9 mouse cellular contexts compared by ENCODE assay signal in the genomic region with DNA sequence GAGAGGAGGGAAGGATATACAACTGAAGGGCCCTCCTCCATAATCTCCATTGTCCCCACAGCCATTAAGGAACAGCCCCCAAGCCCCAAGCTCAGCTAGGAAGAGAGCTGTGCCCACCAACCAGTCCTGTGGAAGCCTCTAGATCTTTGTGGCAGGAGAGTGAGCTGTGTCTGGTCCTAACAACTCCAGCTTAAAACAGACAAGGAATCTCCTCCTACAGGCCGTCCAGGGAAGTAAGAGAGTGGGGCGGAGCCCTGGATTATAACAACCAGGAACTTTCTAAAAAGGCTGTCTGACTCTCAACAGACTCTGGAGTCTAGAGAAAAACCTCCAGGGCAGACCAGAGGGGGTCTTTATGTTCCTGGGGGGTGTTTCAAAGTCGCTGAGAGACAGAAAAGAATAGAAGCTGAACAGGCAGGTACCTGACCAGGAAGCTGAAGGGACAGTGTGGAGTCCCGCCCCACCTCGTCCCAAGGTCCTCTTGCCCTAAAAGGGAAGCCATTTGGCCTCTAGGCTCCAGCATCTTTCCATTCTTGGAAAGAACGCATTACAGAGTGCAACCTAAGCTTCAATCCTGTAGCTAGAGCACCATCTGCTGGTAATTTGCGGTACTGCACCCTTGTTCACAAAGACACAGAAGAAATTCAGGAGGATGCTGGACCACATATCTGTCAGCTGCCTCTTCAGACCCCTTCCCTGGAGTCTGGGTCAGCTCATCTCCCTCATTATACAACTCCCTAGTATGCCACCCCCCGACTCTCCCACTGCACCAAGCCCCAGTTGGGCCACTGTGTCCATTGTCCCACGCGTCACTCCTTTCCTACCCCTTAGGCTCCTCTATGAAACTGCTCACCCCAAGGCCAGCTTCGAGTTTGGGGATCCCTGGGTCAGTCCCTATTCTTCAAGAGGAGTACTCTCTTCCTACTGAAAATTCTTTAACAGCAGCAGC. TPM values are rescaled to one million over a fixed set of nuclear protein-coding genes. Genes with fewer than 3 reads are reported as not detected.
DNase-seq lines count a peak whose midpoint lies in the region; ATAC-seq and TF ChIP-seq lines count a peak whose summit lies in the region.
"Had no signal": no experiment of that assay in that cellular context is flagged by ENCODE, and none has a peak within 500 bp of the region (broad histone marks: within the 10 kb centered on the region; RNA-seq: fewer than 3 reads in every experiment).

No protein-coding gene starts in this region.

- TF ChIP-seq POLR2A in MEL (IDR thresholded peaks at IDR 0.05; ENCODE audit: control insufficient read depth in 1 of 2, insufficient read depth in 1 of 2, low read depth in 1 of 2, low read length in 2 of 2, poor library complexity in 1 of 2) = no peak

- H3K79me2 ChIP-seq in MEL (ENCODE audit: control insufficient read depth, insufficient read depth, low read length, poor library complexity) = no peaks in the 10 kb centered on the region

- TF ChIP-seq CTCF in MEL (IDR thresholded peaks at IDR 0.05 in 2 of 3, conservative IDR thresholded peaks at IDR 0.05 in 1 of 3; ENCODE audit: control insufficient read depth in 1 of 3, insufficient read depth in 1 of 3, low read depth in 2 of 3, low read length in 3 of 3, poor library complexity in 1 of 3, severe bottlenecking in 1 of 3) = peak; percentile 74 to 96 (median 95)

- no peaks in the 10 kb centered on the region; a peak in 1 of 4 replicates for H3K27me3 ChIP-seq in MEL (ENCODE audit: control insufficient read depth in 1 of 2, insufficient read depth in 2 of 2, low read length in 2 of 2)
- H3K27me3 ChIP-seq in forebrain, embryonic 12.5 days = no peaks in the 10 kb centered on the region
- no peaks in the 10 kb centered on the region for H3K27me3 ChIP-seq in hindbrain, embryonic 13.5 days

- no peaks in the 10 kb centered on the region for H3K4me1 ChIP-seq in MEL (ENCODE audit: control insufficient read depth in 1 of 2, insufficient read depth in 2 of 2, low read length in 2 of 2)
- H3K4me1 ChIP-seq in forebrain, embryonic 12.5 days = 0 out of 2 replicates have a peak, but pooled peaks cover 12% of the 10 kb centered on the region
- peaks cover 3% of the 10 kb centered on the region; the same call in 1 of the 2 replicates for H3K4me1 ChIP-seq in hindbrain, embryonic 13.5 days (replicated peaks)
- H3K4me1 ChIP-seq: liver, embryonic 15.5 days had no signal

- TF ChIP-seq RAD21 in MEL (IDR thresholded peaks at IDR 0.05; ENCODE audit: low read depth, low read length) = peak; percentile 95

- H3K4me3 ChIP-seq in MEL (ENCODE audit: control insufficient read depth in 1 of 2, insufficient read depth in 1 of 2, low read depth in 2 of 2, low read length in 2 of 2) = no peak overlapping the region
- no peak overlapping the region for H3K4me3 ChIP-seq in forebrain, embryonic 12.5 days (replicated peaks)
- H3K4me3 ChIP-seq in hindbrain, embryonic 13.5 days = no peak overlapping the region
- H3K4me3 ChIP-seq: liver, embryonic 15.5 days had no signal

- no peaks in the 10 kb centered on the region for H3K36me3 ChIP-seq in MEL (ENCODE audit: control insufficient read depth in 1 of 2, insufficient read depth in 2 of 2, low read length in 2 of 2)
- H3K36me3 ChIP-seq in forebrain, embryonic 12.5 days (replicated peaks) = no peaks in the 10 kb centered on the region
- no peaks in the 10 kb centered on the region for H3K36me3 ChIP-seq in hindbrain, embryonic 13.5 days
- H3K36me3 ChIP-seq: liver, embryonic 15.5 days had no signal

- no peak overlapping the region for H3K27ac ChIP-seq in MEL (ENCODE audit: control insufficient read depth, low read depth, low read length)
- no peak overlapping the region for H3K27ac ChIP-seq in forebrain, embryonic 12.5 days
- no peak overlapping the region for H3K27ac ChIP-seq in hindbrain, embryonic 13.5 days
- H3K27ac ChIP-seq: liver, embryonic 15.5 days had no signal

- H3K4me2 ChIP-seq in forebrain, embryonic 12.5 days = no peak overlapping the region
- no peak overlapping the region for H3K4me2 ChIP-seq in hindbrain, embryonic 13.5 days
- H3K4me2 ChIP-seq: liver, embryonic 15.5 days had no signal

- peak; percentile 85 for DNase-seq in MEL (ENCODE audit: low read depth, low spot score)
- peak; percentile 67 for DNase-seq in c-Kit-negative CD71-positive TER-119-positive erythroid progenitor cells, embryonic 14.5 days (ENCODE audit: low read depth, low spot score)
- peak; percentile 94 to 96 for DNase-seq in layer of hippocampus, postnatal 10 days (ENCODE audit: low spot score in 2 of 2)
- peak; percentile 79 for DNase-seq in lung, postnatal 25 days (ENCODE audit: low spot score)
- DNase-seq in retina, postnatal 7 days (ENCODE audit: low read depth, low spot score) = peak; percentile 80
- DNase-seq in urinary bladder, postnatal 10 days (ENCODE audit: low spot score) = peak; percentile 78

- peak; percentile 63 for ATAC-seq in forebrain, embryonic 12.5 days (ENCODE audit: low FRiP score)
- peak; percentile 70 for ATAC-seq in hindbrain, embryonic 13.5 days (ENCODE audit: low FRiP score)

- no peak for TF ChIP-seq EP300 in MEL (IDR thresholded peaks at IDR 0.05; ENCODE audit: low read depth in 1 of 2, low read length in 2 of 2)

- no peaks in the 10 kb centered on the region for H3K9me3 ChIP-seq in MEL (replicated peaks; ENCODE audit: insufficient read depth, low read length)
- H3K9me3 ChIP-seq in forebrain, embryonic 12.5 days = no peaks in the 10 kb centered on the region
- H3K9me3 ChIP-seq in hindbrain, embryonic 13.5 days = no peaks in the 10 kb centered on the region
- H3K9me3 ChIP-seq: liver, embryonic 15.5 days had no signal

- H3K9ac ChIP-seq in MEL (ENCODE audit: control insufficient read depth, low read depth, low read length, poor library complexity, severe bottlenecking) = no peak overlapping the region
- no peak overlapping the region for H3K9ac ChIP-seq in forebrain, embryonic 12.5 days
- no peak overlapping the region for H3K9ac ChIP-seq in hindbrain, embryonic 13.5 days
- H3K9ac ChIP-seq: liver, embryonic 15.5 days had no signal

- 21% methylated on average over 11 of the region's 11 CpGs for WGBS in forebrain, embryonic 12.5 days
- WGBS in hindbrain, embryonic 13.5 days = 22% methylated on average over 11 of the region's 11 CpGs

TF ChIP-seq in MEL, 35 proteins besides CTCF, POLR2A, EP300 and RAD21:
- TF ChIP-seq SMC3 (IDR thresholded peaks at IDR 0.05; ENCODE audit: low read depth, low read length) (peak; percentile 88), ZNF384 (IDR thresholded peaks at IDR 0.05; ENCODE audit: low read depth, low read length) (peak; percentile 21; the same call in 1 of the 2 replicates), ZC3H11A (IDR thresholded peaks at IDR 0.05; ENCODE audit: low read depth, low read length) (peak; percentile 83), MXI1 (IDR thresholded peaks at IDR 0.05; ENCODE audit: low read depth, low read length) (no peak)

RNA-seq across cellular contexts. Expression of gene Krt42, which starts 12.2 kb away (rescaled TPM):
- not detected in 2 replicates for total RNA-seq in MEL (2012; rRNA removed)
- not detected for polyA plus RNA-seq in MEL (2012; ENCODE audit: insufficient read depth in 1 of 2, insufficient read length in 2 of 2, low read depth in 1 of 2, low replicate concordance in 2 of 2, missing spikeins in 1 of 2)
- not detected in 2 replicates for polyA plus RNA-seq in forebrain, embryonic 12.5 days (2016; fragmentation: Nextera tagmentation; extraction: Ambion mirVana)
- not detected in 2 replicates for polyA plus RNA-seq in hindbrain, embryonic 13.5 days (2015; fragmentation: Nextera tagmentation; extraction: Ambion mirVana)
- not detected for total RNA-seq in layer of hippocampus, postnatal 10 days (2021)
- polyA plus RNA-seq: liver, embryonic 15.5 days had no signal

RNA-seq across cellular contexts. Expression of gene Krt17, which starts 21.0 kb away (rescaled TPM):
- not detected in 2 replicates for total RNA-seq in MEL (2012; rRNA removed)
- polyA plus RNA-seq in MEL (2012; ENCODE audit: insufficient read depth in 1 of 2, insufficient read length in 2 of 2, low read depth in 1 of 2, low replicate concordance in 2 of 2, missing spikeins in 1 of 2) = not detected
- polyA plus RNA-seq in forebrain, embryonic 12.5 days (2016; fragmentation: Nextera tagmentation; extraction: Ambion mirVana) = 0.51 and 0.91 TPM in 2 replicates
- 0.17 TPM in 1 of 2 replicates, not detected in the other for polyA plus RNA-seq in hindbrain, embryonic 13.5 days (2015; fragmentation: Nextera tagmentation; extraction: Ambion mirVana)
- total RNA-seq in layer of hippocampus, postnatal 10 days (2021) = not detected

RNA-seq across cellular contexts. Expression of gene Krt16, which starts 33.2 kb away (rescaled TPM):
- not detected in 2 replicates for total RNA-seq in MEL (2012; rRNA removed)
- not detected for polyA plus RNA-seq in MEL (2012; ENCODE audit: insufficient read depth in 1 of 2, insufficient read length in 2 of 2, low read depth in 1 of 2, low replicate concordance in 2 of 2, missing spikeins in 1 of 2)
- not detected in 2 replicates for polyA plus RNA-seq in forebrain, embryonic 12.5 days (2016; fragmentation: Nextera tagmentation; extraction: Ambion mirVana)
- polyA plus RNA-seq in hindbrain, embryonic 13.5 days (2015; fragmentation: Nextera tagmentation; extraction: Ambion mirVana) = not detected in 2 replicates
- not detected for total RNA-seq in layer of hippocampus, postnatal 10 days (2021)
- polyA plus RNA-seq: liver, embryonic 15.5 days had no signal

RNA-seq across cellular contexts. Expression of gene Eif1, which starts 37.8 kb away (rescaled TPM):
- 320 and 383 TPM in 2 replicates for total RNA-seq in MEL (2012; rRNA removed)
- polyA plus RNA-seq in MEL (2012; ENCODE audit: insufficient read depth in 1 of 2, insufficient read length in 2 of 2, low read depth in 1 of 2, low replicate concordance in 2 of 2, missing spikeins in 1 of 2) = 100 to 1,000 TPM; 289 to 926 TPM
- 1,544 and 1,585 TPM in 2 replicates for polyA plus RNA-seq in forebrain, embryonic 12.5 days (2016; fragmentation: Nextera tagmentation; extraction: Ambion mirVana)
- polyA plus RNA-seq in hindbrain, embryonic 13.5 days (2015; fragmentation: Nextera tagmentation; extraction: Ambion mirVana) = 1,398 and 1,436 TPM in 2 replicates
- 100 to 1,000 TPM; 648 to 674 TPM for total RNA-seq in layer of hippocampus, postnatal 10 days (2021)

RNA-seq across cellular contexts. Expression of gene Gast, which starts 52.3 kb away (rescaled TPM):
- not detected in 2 replicates for total RNA-seq in MEL (2012; rRNA removed)
- not detected for polyA plus RNA-seq in MEL (2012; ENCODE audit: insufficient read depth in 1 of 2, insufficient read length in 2 of 2, low read depth in 1 of 2, low replicate concordance in 2 of 2, missing spikeins in 1 of 2)
- polyA plus RNA-seq in forebrain, embryonic 12.5 days (2016; fragmentation: Nextera tagmentation; extraction: Ambion mirVana) = 1.1 TPM in 1 of 2 replicates, not detected in the other
- 0.66 and 1.7 TPM in 2 replicates for polyA plus RNA-seq in hindbrain, embryonic 13.5 days (2015; fragmentation: Nextera tagmentation; extraction: Ambion mirVana)
- not detected for total RNA-seq in layer of hippocampus, postnatal 10 days (2021)
- polyA plus RNA-seq: liver, embryonic 15.5 days had no signal
